Mouse (Mus musculus) neural tube, embryonic 12.5 days (tissue): ENCODE results near the gene Nfu1. TPM values are rescaled to one million over a fixed set of nuclear protein-coding genes. Genes with fewer than 3 reads are reported as not detected.

Experiments
- ATAC-seq: fragments of 200-750 bp; cut with Nextera tagmentation; 2 replicates; pipeline ENCODE4 v1.8.0; 2017; ENCODE audit warnings: low read depth, mild to moderate bottlenecking, moderate TSS enrichment, moderate library complexity; ENCODE audit not compliant: low FRiP score
- H3K27ac ChIP-seq: fragments of 300-500 bp; sonication (generic); 2 replicates; pipeline ENCODE4 v1.5.1; 2016
- H3K27me3 ChIP-seq: fragments of 300-500 bp; sonication (generic); replicated peaks from 2 replicates; pipeline ENCODE4 v1.6.1; 2016; ENCODE audit warnings: mild to moderate bottlenecking
- H3K36me3 ChIP-seq: fragments of 300-500 bp; sonication (generic); 2 replicates; pipeline ENCODE4 v1.6.1; 2016; ENCODE audit warnings: mild to moderate bottlenecking
- H3K4me1 ChIP-seq: fragments of 300-500 bp; sonication (generic); 2 replicates; pipeline ENCODE4 v1.6.1; 2016
- H3K4me2 ChIP-seq: fragments of 300-500 bp; sonication (generic); replicated peaks from 2 replicates; pipeline ENCODE4 v1.6.1; 2016; ENCODE audit warnings: mild to moderate bottlenecking
- H3K4me3 ChIP-seq: fragments of 300-500 bp; sonication (generic); 2 replicates; pipeline ENCODE4 v1.5.1; 2016
- H3K9ac ChIP-seq: fragments of 300-500 bp; sonication (generic); 2 replicates; pipeline ENCODE4 v1.6.1; 2016; ENCODE audit warnings: mild to moderate bottlenecking
- H3K9me3 ChIP-seq: fragments of 300-500 bp; sonication (generic); 2 replicates; pipeline ENCODE4 v1.6.1; 2016; ENCODE audit warnings: mild to moderate bottlenecking
- WGBS: fragments of 180-500 bp; shearing (Covaris S2); methylation state at CpG from one replicate; pipeline ENCODE4 v1.1.7; 2016; 5-methylcytosine and 5-hydroxymethylcytosine counted together
- polyA plus RNA-seq: library from polyadenylated mRNA; unstranded; fragments of >200 nt; fragmentation: Nextera tagmentation; extraction: Ambion mirVana; gene quantifications from 2 replicates; pipeline ENCODE4 v1.2.1, GENCODE M21; 2016

Gene Nfu1
- polyA plus RNA-seq, result 98.4 and 103 TPM in 2 replicates

DNA sequence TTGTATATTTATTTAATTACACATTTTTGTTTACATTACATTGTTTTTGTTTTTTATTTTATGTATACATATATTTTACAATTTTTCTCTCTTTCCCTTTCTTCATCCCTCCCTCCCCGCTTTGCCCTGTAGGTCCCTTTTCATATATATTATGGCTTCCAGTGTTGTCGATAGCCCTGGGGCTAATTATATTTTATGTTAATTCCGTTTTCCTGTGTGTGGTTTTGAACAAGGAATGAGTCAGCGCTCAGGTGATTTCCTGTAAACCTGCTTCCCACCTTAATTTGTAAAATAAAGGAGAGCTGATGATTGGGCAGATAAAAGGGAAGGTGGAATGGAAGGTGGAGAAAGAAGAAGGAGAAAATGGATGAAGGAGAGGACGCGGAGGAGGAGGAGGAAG, at the start of gene Nfu1:
Gene Nfu1 (plus strand): TSS at position 350 of the 400 bp plus-strand sequence.
- Histone ChIP-seq H3K9ac (peak within 1 kb of the TSS; percentile 91), H3K27ac (peak within 1 kb of the TSS; percentile 57; the same call in 1 of the 2 replicates), H3K36me3 (peaks cover 4% of the 10 kb centered on the region; the same call in 1 of the 2 replicates), H3K9me3 (no peaks in the 10 kb centered on the region), H3K4me3 (peak within 1 kb of the TSS; percentile 81), H3K4me1 (peaks cover 7% of the 10 kb centered on the region), H3K4me2 (peak within 1 kb of the TSS; percentile 67), H3K27me3 (no peaks in the 10 kb centered on the region)
- ATAC-seq, result no peak
- WGBS, result 80% methylated on average over 6 of the region's 6 CpGs

GRCm38 (mm10) chr6:86963987-86964685, 44.9 kb upstream of the Nfu1 start:
- 91% methylated on average over 7 of the region's 7 CpGs for WGBS
- peaks cover 66% of the 10 kb centered on the region for H3K36me3 ChIP-seq
- no peak overlapping the region for H3K9ac ChIP-seq
- H3K27me3 ChIP-seq, result no peaks in the 10 kb centered on the region
- no peaks in the 10 kb centered on the region for H3K9me3 ChIP-seq
- H3K4me1 ChIP-seq, result no peaks in the 10 kb centered on the region
- no peak overlapping the region for H3K4me3 ChIP-seq
- H3K27ac ChIP-seq, result no peak overlapping the region
- H3K4me2 ChIP-seq, result no peak overlapping the region
- ATAC-seq, result no peak

DNA sequence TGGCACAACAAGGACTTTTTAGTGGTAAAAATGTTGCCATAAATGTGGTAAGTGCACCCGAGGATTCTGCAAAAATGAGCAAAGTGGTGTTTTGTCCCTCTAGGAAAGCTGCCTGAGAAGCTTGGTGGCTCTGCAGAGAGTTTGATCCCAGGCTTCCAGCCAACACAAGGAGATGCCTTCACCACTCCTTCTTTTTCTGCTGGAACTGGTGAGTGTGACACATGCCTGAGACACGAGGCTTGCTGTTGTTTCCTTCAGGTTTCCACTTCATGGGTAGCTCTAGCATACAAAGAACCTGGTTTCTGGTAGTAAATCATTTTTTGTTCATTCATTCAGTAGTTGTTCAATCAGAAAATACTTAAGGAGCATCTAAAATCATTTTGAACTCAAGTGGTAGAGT, 41.9 kb upstream of the Nfu1 start:
- Histone ChIP-seq H3K27me3 (no peaks in the 10 kb centered on the region), H3K9me3 (no peaks in the 10 kb centered on the region), H3K4me1 (no peaks in the 10 kb centered on the region), H3K4me3 (no peak overlapping the region), H3K36me3 (peaks cover 66% of the 10 kb centered on the region), H3K27ac (no peak overlapping the region), H3K4me2 (no peak overlapping the region), H3K9ac (no peak overlapping the region)
- WGBS, result 84% methylated on average over 2 of the region's 2 CpGs
- no peak for ATAC-seq

DNA sequence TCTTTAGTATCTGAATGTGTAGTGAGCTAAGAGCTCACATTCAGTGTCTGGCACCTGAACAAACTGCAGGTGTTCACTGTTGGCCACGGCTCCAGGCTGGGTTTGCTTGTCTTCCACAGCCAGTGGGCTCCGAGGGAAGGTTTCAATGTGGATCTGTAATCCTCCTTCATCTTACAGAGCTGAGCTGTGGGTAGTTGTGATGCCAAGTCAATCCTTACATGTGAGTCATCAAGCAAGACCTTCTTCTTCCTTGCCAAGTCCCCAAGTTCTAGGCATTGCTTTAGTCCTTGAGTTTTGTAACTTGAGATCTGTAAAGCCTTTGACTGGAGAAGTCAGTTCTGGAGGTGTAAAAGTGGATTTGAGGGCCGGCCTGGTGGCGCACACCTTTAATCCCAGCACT, 35.1 kb upstream of the Nfu1 start:
- Histone ChIP-seq H3K36me3 (peaks cover 45% of the 10 kb centered on the region), H3K27me3 (no peaks in the 10 kb centered on the region), H3K4me3 (no peak overlapping the region), H3K4me1 (no peaks in the 10 kb centered on the region), H3K27ac (no peak overlapping the region), H3K9me3 (no peaks in the 10 kb centered on the region), H3K9ac (no peak overlapping the region), H3K4me2 (no peak overlapping the region)
- ATAC-seq, result no peak
- 95% methylated on average over 4 of the region's 4 CpGs for WGBS

DNA sequence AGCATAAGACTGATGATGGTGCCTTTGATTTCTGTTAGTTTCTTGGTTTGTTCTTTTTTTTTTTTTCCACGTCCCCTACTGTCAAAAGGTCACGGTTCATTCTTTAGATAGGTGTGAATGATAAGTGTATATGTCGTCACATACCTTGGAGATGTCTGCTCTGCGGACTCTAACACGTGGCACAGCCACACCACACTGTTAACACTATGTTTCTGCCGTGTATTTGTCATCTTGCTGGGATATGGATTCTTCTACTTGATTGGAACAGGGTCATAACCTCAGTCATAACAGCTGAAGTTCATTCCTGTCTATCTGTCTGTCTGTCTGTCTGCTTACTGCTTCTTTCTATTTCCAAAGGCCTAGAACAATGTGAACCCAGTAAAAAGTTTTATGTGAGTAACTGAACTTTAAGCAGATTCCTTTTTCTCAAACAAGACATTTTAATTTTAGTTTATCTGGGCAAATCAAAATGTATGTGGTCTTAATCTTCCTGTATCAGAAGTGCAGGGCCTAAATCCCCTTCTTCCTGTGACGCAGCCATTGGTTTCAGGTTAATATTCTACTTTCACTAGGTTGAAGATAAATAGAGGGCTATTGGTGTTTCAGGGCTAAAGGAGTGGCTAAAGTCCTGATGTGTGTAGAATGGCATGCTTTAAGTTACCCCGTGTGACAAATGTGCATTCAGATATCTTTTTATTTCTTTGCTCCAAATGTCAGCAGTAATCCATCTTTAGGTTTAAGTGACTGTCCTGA, 30.7 kb upstream of the Nfu1 start:
- 91% methylated on average over 8 of the region's 8 CpGs for WGBS
- Histone ChIP-seq H3K9ac (no peak overlapping the region), H3K36me3 (peaks cover 14% of the 10 kb centered on the region), H3K27me3 (no peaks in the 10 kb centered on the region), H3K4me3 (no peak overlapping the region), H3K27ac (no peak overlapping the region), H3K4me2 (no peak overlapping the region), H3K9me3 (no peaks in the 10 kb centered on the region), H3K4me1 (no peaks in the 10 kb centered on the region)
- ATAC-seq, result no peak

GRCm38 (mm10) chr6:86978909-86979265, 30.1 kb upstream of the Nfu1 start:
- ATAC-seq, result no peak
- no peaks in the 10 kb centered on the region for H3K4me1 ChIP-seq
- no peak overlapping the region for H3K4me2 ChIP-seq
- H3K36me3 ChIP-seq, result peaks cover 9% of the 10 kb centered on the region
- H3K27ac ChIP-seq, result no peak overlapping the region
- H3K27me3 ChIP-seq, result no peaks in the 10 kb centered on the region
- no peaks in the 10 kb centered on the region for H3K9me3 ChIP-seq
- no peak overlapping the region for H3K9ac ChIP-seq
- no peak overlapping the region for H3K4me3 ChIP-seq
- WGBS, result 86% methylated on average over 6 of the region's 6 CpGs

DNA sequence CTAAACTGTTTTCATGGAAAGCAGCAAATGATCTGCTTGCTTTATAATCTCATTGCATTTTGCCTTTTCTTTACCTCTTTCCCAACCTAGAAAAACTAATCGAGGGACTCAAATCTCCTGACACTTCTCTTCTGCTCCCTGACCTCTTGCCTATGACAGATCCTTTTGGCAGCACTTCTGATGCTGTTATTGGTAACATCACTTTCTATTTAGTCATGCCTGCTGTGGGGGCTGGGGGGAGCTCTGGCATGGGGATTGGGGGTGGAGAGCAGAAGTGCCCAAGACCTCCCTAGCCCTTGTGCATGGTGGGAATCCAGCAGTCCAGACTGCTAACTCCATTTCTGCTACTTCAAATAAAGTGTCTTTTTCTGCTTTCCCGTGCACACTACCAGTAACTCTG, 27.8 kb upstream of the Nfu1 start:
- H3K27me3 ChIP-seq, result no peaks in the 10 kb centered on the region
- ATAC-seq, result no peak
- H3K4me3 ChIP-seq, result no peak overlapping the region
- WGBS, result 89% methylated on average over 2 of the region's 2 CpGs
- H3K36me3 ChIP-seq, result peaks cover 12% of the 10 kb centered on the region
- no peak overlapping the region for H3K4me2 ChIP-seq
- H3K9me3 ChIP-seq, result no peaks in the 10 kb centered on the region
- H3K4me1 ChIP-seq, result no peaks in the 10 kb centered on the region
- H3K9ac ChIP-seq, result no peak overlapping the region
- H3K27ac ChIP-seq, result no peak overlapping the region

DNA sequence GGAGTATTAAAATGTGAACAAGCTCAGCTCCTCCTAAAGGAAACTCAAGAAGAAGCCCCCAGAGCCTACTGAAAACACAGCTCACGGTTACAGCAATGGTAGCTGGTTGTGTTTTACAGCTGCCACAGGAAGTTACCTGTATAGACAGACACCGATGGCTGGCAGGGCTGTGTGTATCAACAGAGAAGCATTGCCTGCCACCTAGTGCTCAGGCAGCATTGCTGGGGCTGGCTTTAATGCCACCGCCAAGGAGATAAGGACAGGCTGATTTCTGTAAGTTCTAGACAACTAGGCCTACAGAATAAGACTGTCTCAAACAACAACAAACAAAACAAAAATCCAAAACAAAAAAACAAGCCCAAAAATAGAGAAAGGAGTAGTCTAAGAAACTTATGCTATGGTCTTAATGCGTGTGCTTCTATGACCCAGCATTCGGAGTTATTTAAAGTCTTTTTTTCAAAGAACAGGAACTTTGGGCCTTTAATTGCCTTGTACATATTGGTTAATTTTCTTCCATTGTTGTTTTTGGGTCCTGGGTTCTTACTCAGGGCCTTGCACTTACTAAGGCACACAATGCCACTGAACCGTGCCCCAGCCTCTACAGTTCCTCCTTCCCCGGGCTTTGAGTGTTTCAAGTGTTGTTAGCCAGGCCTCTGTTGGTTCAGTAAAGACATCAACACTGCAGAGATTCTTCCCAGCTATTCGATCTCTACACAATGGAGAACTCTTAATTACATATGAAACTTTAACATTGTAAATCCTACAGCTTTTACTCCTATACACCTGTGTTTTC, 23.5 kb upstream of the Nfu1 start:
- ATAC-seq, result no peak
- no peak overlapping the region for H3K4me2 ChIP-seq
- WGBS, result 90% methylated on average over 8 of the region's 8 CpGs
- H3K9me3 ChIP-seq, result no peaks in the 10 kb centered on the region
- H3K4me3 ChIP-seq, result no peak overlapping the region
- peaks cover 10% of the 10 kb centered on the region for H3K36me3 ChIP-seq
- no peaks in the 10 kb centered on the region for H3K27me3 ChIP-seq
- H3K4me1 ChIP-seq, result no peaks in the 10 kb centered on the region
- no peak overlapping the region for H3K9ac ChIP-seq
- H3K27ac ChIP-seq, result no peak overlapping the region

GRCm38 (mm10) chr6:86989576-86989975, 19.5 kb upstream of the Nfu1 start:
- ATAC-seq, result no peak
- Histone ChIP-seq H3K36me3 (peaks cover 8% of the 10 kb centered on the region), H3K4me3 (no peak overlapping the region), H3K4me1 (no peaks in the 10 kb centered on the region), H3K4me2 (no peak overlapping the region), H3K27me3 (no peaks in the 10 kb centered on the region), H3K9ac (no peak overlapping the region), H3K27ac (no peak overlapping the region), H3K9me3 (no peaks in the 10 kb centered on the region)
- 91% methylated on average over 6 of the region's 6 CpGs for WGBS

DNA sequence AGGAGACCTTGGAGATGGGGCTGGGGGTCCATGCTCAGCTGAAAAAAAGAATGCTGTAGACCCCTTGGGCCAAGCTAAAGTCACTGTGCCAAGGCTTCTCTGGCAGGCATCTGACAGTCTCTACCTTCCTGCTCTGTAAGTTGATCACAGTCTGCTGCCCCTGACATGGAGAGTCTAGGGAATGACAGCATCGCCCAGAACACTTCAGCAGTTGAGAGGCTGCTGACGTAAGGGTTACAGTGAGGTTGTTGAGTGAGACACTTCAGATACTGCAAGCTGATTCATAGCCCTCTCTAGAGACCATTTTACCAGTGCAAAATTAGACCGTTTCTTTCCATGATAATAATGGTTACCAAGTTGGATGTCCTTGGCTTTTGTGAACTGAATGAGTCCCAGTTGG, 18.0 kb upstream of the Nfu1 start:
- Histone ChIP-seq H3K4me1 (no peaks in the 10 kb centered on the region), H3K9ac (no peak overlapping the region), H3K36me3 (peaks cover 7% of the 10 kb centered on the region), H3K4me3 (no peak overlapping the region), H3K9me3 (no peaks in the 10 kb centered on the region), H3K27me3 (no peaks in the 10 kb centered on the region), H3K4me2 (no peak overlapping the region), H3K27ac (no peak overlapping the region)
- no peak for ATAC-seq
- WGBS, result 83% methylated on average over 3 of the region's 3 CpGs

GRCm38 (mm10) chr6:86992349-86992748, 16.7 kb upstream of the Nfu1 start:
- Histone ChIP-seq H3K4me1 (no peaks in the 10 kb centered on the region), H3K9ac (no peak overlapping the region), H3K4me3 (no peak overlapping the region), H3K27me3 (no peaks in the 10 kb centered on the region), H3K9me3 (no peaks in the 10 kb centered on the region), H3K27ac (no peak overlapping the region), H3K36me3 (peaks cover 17% of the 10 kb centered on the region), H3K4me2 (no peak overlapping the region)
- ATAC-seq, result no peak
- 93% methylated on average over 8 of the region's 8 CpGs for WGBS

DNA sequence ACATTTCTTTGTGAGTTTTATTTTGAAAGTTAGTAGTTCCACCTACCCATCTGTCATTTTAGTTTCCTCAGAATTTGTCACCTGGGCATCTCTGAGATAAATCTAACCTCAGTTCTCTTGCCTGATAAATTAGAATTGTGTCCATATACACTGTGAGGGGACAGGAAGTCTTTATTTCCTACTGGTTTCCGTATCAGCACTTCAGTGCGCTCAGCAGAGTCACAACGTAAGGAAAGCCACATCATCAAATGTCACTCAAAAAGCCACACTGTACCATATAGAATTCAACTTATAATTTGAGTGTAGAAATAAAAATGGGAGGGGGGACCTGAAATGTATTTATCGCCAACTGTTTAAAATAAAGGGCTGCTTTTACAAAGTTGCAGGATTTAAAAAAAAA, 14.8 kb upstream of the Nfu1 start:
- Histone ChIP-seq H3K4me3 (no peak overlapping the region), H3K36me3 (peaks cover 20% of the 10 kb centered on the region), H3K9ac (no peak overlapping the region), H3K4me1 (no peaks in the 10 kb centered on the region), H3K27me3 (no peaks in the 10 kb centered on the region), H3K4me2 (no peak overlapping the region), H3K27ac (no peak overlapping the region), H3K9me3 (no peaks in the 10 kb centered on the region)
- no peak for ATAC-seq
- WGBS, result 91% methylated on average over 4 of the region's 4 CpGs
